Mouse (Mus musculus): ENCODE results near the gene Crybg2. TPM values are rescaled to one million over a fixed set of nuclear protein-coding genes. Genes with fewer than 3 reads are reported as not detected.
A peak's percentile ranks its signal among the peaks of the same experiment; 100 is the strongest.

The Crybg2 gene
- polyA plus RNA-seq, 1 experiment from 2014 or later = 1.9 TPM

DNA sequence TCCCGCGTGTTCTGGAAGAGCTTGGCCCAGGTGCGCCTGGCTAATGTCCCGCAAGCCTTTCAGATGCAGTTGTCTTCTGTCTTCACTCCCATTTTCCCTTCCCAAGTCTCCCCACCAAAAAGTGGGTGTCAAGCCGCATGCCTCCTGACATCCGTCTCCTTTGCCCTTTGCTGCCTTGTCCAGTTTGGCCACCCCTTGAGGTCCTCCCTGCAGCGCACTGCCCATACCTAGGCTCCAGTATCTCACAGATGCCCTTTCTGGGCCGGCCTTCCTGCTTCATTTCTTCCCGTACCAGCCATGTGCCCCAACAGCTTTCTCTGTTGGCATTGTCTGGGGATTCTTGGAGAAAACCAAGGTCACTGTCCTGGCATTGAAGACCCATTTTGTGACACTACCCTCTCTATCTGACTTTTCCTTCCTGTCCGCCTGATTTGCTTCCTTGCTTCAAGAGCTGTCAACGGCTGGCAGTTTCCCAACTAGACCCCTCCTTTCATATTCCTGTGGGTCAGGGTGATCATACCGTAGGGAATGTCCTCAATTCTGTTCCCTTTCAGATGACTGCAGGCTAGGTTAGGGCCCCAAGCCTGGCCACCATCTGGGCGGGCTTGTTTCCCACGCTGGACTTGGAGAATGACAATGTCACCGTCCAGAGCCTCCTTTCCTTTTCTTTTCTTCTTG lies 64.9 kb downstream of the Crybg2 start:
- H3K4me2 ChIP-seq (ENCODE audit: low read depth, low read length, severe bottlenecking) = no peak overlapping the region
- H3K4me1 ChIP-seq (replicated peaks; ENCODE audit: control insufficient read depth, insufficient read depth, low read length) = peaks cover 12% of the 10 kb centered on the region; the same call in 1 of the 2 replicates
- WGBS = 87% methylated on average over 15 of the region's 15 CpGs
- ATAC-seq (replicated peaks; ENCODE audit: low FRiP score) = no peak
- H3K4me3 ChIP-seq (ENCODE audit: low read depth, low read length) = no peak overlapping the region
- H3K36me3 ChIP-seq (ENCODE audit: control insufficient read depth, insufficient read depth, low read length) = no peaks in the 10 kb centered on the region
- no peak overlapping the region for H3K9ac ChIP-seq (ENCODE audit: low read length)
- H3K27ac ChIP-seq (ENCODE audit: low read depth, low read length) = no peak overlapping the region
- DNase-seq (ENCODE audit: low spot score) = peak; percentile 47
- H3K9me3 ChIP-seq (ENCODE audit: control insufficient read depth, low read length) = no peaks in the 10 kb centered on the region
- no peaks in the 10 kb centered on the region for H3K27me3 ChIP-seq (ENCODE audit: control insufficient read depth, insufficient read depth, low read length)

DNA sequence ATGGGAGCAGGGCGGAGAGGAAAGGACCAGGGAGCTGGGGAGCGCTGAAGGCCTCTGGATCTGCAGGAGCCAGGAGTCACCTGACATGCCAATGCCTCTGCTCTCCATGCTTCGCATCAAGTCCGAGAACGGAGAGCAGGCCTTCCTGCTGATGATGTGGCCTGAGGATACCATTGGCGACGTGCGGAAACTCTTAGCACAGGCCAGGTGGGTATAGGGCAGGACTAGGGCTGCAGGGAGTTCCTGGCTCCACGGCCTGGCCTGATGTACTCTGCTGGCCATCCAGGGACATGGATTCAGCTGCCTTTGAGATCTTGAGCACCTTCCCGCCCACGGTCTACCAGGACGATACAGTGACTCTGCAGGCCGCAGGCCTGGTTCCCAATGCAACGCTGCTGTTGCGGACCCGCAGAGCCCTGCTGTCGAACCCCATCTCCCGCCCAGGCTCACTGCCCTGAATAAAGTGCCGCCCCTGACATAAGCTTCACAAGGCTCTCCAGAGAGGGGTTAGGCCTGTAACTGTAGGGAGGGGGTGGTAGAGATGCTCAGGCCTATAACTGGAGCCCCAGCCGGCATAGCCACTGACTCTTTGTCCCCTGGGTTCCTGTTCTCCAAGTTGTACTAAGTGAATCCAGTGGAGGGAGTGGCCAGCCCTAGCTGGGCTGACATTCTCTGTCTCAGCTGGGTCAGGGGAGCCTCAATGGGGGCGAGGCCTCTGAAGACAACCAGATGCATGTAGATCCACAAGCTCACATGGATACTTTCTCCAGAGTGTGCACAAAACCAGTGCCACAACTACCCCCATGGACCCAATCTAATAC lies 65.9 kb downstream of the Crybg2 start:
- Histone ChIP-seq H3K4me3 (ENCODE audit: low read depth, low read length) (no peak overlapping the region), H3K27ac (ENCODE audit: low read depth, low read length) (no peak overlapping the region), H3K9me3 (ENCODE audit: control insufficient read depth, low read length) (no peaks in the 10 kb centered on the region), H3K9ac (ENCODE audit: low read length) (no peak overlapping the region), H3K27me3 (ENCODE audit: control insufficient read depth, insufficient read depth, low read length) (no peaks in the 10 kb centered on the region), H3K4me1 (replicated peaks; ENCODE audit: control insufficient read depth, insufficient read depth, low read length) (peaks cover 12% of the 10 kb centered on the region; the same call in 1 of the 2 replicates), H3K4me2 (ENCODE audit: low read depth, low read length, severe bottlenecking) (no peak overlapping the region), H3K36me3 (ENCODE audit: control insufficient read depth, insufficient read depth, low read length) (no peaks in the 10 kb centered on the region)
- WGBS = 89% methylated on average over 21 of the region's 21 CpGs
- ATAC-seq (replicated peaks; ENCODE audit: low FRiP score) (no peak), DNase-seq (ENCODE audit: low spot score) (peak; percentile 50)

DNA sequence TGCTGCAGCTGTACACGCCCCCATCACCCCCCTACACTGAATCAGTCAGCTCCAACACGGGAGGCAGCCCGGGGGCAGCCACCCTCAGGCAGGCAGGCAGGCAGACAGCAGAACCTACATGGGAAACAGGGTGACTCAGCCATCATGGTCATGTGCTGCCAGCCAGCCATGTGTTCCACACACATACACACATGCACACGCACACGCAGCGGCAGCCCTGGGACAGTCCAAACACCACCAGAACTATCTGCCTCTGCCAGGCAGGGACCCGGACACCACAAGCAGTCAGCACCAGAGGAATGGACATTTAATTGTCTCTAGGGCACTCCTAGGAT lies 66.5 kb downstream of the Crybg2 start:
- Histone ChIP-seq H3K36me3 (ENCODE audit: control insufficient read depth, insufficient read depth, low read length) (no peaks in the 10 kb centered on the region), H3K9ac (ENCODE audit: low read length) (no peak overlapping the region), H3K4me2 (ENCODE audit: low read depth, low read length, severe bottlenecking) (no peak overlapping the region), H3K4me1 (replicated peaks; ENCODE audit: control insufficient read depth, insufficient read depth, low read length) (peaks cover 12% of the 10 kb centered on the region; the same call in 1 of the 2 replicates), H3K27me3 (ENCODE audit: control insufficient read depth, insufficient read depth, low read length) (no peaks in the 10 kb centered on the region), H3K27ac (ENCODE audit: low read depth, low read length) (no peak overlapping the region), H3K9me3 (ENCODE audit: control insufficient read depth, low read length) (no peaks in the 10 kb centered on the region), H3K4me3 (ENCODE audit: low read depth, low read length) (no peak overlapping the region)
- 89% methylated on average over 7 of the region's 7 CpGs for WGBS
- ATAC-seq (replicated peaks; ENCODE audit: low FRiP score) (no peak), DNase-seq (ENCODE audit: low spot score) (peak; percentile 47)

DNA sequence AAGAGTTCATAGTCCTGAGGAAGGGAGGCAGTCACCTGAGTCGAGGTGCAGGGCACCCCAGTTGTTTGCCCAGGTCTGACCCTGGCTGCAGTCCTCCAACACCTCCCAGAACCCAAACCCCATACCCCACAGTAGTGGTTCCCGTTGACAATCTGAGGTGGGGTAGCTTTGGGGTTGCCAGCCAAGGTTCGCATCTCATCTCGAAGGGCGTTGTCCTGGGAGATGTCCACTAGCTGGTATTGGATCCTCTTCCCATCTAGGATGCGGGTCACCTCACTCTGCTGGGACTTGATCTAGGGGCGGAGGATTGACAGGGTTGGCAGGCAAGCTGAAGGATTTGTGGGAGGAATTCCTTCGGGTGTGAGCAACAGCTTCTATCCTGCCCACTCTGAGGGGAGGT lies 67.2 kb downstream of the Crybg2 start:
- WGBS = 60% methylated on average over 8 of the region's 8 CpGs

DNA sequence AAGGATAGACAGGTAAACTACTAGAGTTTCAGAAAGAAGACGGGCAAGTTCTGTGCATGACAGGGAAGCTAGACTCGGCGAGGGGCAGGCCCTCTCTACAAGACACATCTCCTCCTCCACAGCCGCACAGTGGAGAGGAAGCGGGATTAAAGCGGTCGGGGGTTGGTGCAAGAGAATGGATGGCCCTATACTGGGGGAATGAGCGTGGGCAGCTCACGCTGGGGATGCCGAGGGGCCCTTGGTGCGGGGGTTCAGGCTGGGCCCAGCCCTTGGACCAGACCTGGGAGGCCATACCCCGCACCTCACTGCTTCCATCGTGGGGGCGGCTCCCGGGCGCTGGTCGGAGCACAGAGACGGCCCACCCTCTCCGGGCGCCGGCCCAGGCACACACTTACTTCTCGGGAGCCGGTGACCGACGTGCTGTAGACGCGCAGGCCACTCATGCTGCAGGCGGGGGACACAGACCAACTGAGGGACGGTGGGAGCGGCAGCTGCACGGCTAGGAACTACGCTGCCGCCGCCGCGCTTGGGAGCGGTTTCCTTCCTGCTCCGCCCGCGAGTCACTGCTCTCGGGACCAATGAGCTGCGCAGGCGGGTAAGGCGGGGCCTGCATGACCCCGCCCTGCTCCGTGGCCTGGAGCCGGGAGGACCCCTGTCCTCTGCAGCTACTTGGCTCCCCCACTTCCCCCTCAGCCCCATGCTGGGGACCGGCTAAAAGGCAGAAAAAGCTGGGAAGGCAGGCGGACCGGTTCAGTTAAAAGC lies 67.8 kb downstream of the Crybg2 start, which contains the start of gene Sh3bgrl3:
Sh3bgrl3 (minus strand) TSS at position 569 of the 762 bp plus-strand sequence.
- Histone ChIP-seq H3K27me3 (ENCODE audit: control insufficient read depth, insufficient read depth, low read length) (no peaks in the 10 kb centered on the region), H3K36me3 (ENCODE audit: control insufficient read depth, insufficient read depth, low read length) (no peaks in the 10 kb centered on the region), H3K4me2 (ENCODE audit: low read depth, low read length, severe bottlenecking) (peak within 1 kb of the TSS; percentile 80), H3K27ac (ENCODE audit: low read depth, low read length) (peak within 1 kb of the TSS; percentile 57), H3K9me3 (ENCODE audit: control insufficient read depth, low read length) (no peaks in the 10 kb centered on the region), H3K4me3 (ENCODE audit: low read depth, low read length) (peak within 1 kb of the TSS; percentile 74), H3K4me1 (replicated peaks; ENCODE audit: control insufficient read depth, insufficient read depth, low read length) (peaks cover 12% of the 10 kb centered on the region; the same call in 1 of the 2 replicates), H3K9ac (ENCODE audit: low read length) (peak within 1 kb of the TSS; percentile 89)
- ATAC-seq (replicated peaks; ENCODE audit: low FRiP score) = peak; percentile 94
- DNase-seq (ENCODE audit: low spot score) = peak; percentile 93
- WGBS = under 1% methylated on average over 50 of the region's 50 CpGs

More for the DNA sequence above, 67.2 kb downstream of the Crybg2 start:
- Histone ChIP-seq H3K9me3 (ENCODE audit: control insufficient read depth, low read length) (no peaks in the 10 kb centered on the region), H3K9ac (ENCODE audit: low read length) (peak overlapping the region; percentile 89), H3K4me1 (replicated peaks; ENCODE audit: control insufficient read depth, insufficient read depth, low read length) (peaks cover 12% of the 10 kb centered on the region; the same call in 1 of the 2 replicates), H3K27me3 (ENCODE audit: control insufficient read depth, insufficient read depth, low read length) (no peaks in the 10 kb centered on the region), H3K27ac (ENCODE audit: low read depth, low read length) (no peak overlapping the region), H3K36me3 (ENCODE audit: control insufficient read depth, insufficient read depth, low read length) (no peaks in the 10 kb centered on the region), H3K4me2 (ENCODE audit: low read depth, low read length, severe bottlenecking) (peak overlapping the region; percentile 80), H3K4me3 (ENCODE audit: low read depth, low read length) (peak overlapping the region; percentile 74)
- DNase-seq (ENCODE audit: low spot score) = peak; percentile 50
- no peak for ATAC-seq (replicated peaks; ENCODE audit: low FRiP score)

DNA sequence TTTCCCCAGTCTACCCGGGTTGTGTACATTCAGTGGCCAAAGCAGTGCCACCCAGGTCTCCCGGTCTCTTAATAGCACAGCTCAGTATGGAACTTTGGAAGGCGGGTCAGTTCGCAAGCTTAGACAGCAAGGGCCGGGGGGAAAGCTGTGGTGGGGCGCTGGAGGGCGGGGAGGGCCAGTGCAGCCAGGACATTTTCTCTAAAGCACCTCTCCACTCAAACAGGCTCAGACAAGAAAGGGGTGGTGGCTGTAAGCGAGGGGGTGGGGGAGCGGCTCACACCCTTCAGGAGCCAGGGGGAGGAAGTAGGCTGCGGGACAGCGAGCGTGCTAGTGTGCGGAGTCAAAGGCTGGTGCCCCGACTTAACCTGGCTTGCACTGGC lies 68.4 kb downstream of the Crybg2 start:
- Histone ChIP-seq H3K27ac (ENCODE audit: low read depth, low read length) (peak overlapping the region; percentile 57), H3K9ac (ENCODE audit: low read length) (peak overlapping the region; percentile 89), H3K4me3 (ENCODE audit: low read depth, low read length) (peak overlapping the region; percentile 74), H3K4me1 (replicated peaks; ENCODE audit: control insufficient read depth, insufficient read depth, low read length) (peaks cover 12% of the 10 kb centered on the region; the same call in 1 of the 2 replicates), H3K4me2 (ENCODE audit: low read depth, low read length, severe bottlenecking) (peak overlapping the region; percentile 80), H3K27me3 (ENCODE audit: control insufficient read depth, insufficient read depth, low read length) (no peaks in the 10 kb centered on the region), H3K9me3 (ENCODE audit: control insufficient read depth, low read length) (no peaks in the 10 kb centered on the region), H3K36me3 (ENCODE audit: control insufficient read depth, insufficient read depth, low read length) (no peaks in the 10 kb centered on the region)
- WGBS = 5% methylated on average over 14 of the region's 14 CpGs
- ATAC-seq (replicated peaks; ENCODE audit: low FRiP score) (peak; percentile 39), DNase-seq (ENCODE audit: low spot score) (no peak)

DNA sequence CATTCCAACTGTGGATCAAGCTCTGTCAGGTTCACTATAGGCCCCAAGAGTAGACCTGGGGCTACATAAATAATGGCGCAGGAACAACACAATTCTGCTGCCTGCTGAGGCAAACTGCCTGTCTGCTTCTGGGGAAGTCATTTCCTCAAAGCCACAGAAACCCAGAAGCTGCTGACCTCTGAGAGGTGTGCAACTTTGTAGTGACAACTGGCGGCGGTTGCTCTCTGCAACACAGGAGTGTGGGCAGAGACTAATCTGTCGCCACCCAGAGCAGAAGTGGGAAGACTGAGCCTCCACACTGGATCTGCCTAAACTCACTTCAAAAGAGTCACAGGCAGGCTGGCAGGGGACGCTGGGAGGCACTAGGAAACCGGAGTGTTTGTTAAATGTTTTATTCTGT lies 68.9 kb downstream of the Crybg2 start:
- no peaks in the 10 kb centered on the region for H3K27me3 ChIP-seq (ENCODE audit: control insufficient read depth, insufficient read depth, low read length)
- no peaks in the 10 kb centered on the region for H3K9me3 ChIP-seq (ENCODE audit: control insufficient read depth, low read length)
- peaks cover 12% of the 10 kb centered on the region; the same call in 1 of the 2 replicates for H3K4me1 ChIP-seq (replicated peaks; ENCODE audit: control insufficient read depth, insufficient read depth, low read length)
- no peaks in the 10 kb centered on the region for H3K36me3 ChIP-seq (ENCODE audit: control insufficient read depth, insufficient read depth, low read length)
- no peak for ATAC-seq (replicated peaks; ENCODE audit: low FRiP score)
- no peak overlapping the region; the same call in 1 of the 2 replicates for H3K9ac ChIP-seq (ENCODE audit: low read length)
- peak overlapping the region; percentile 80; the same call in 1 of the 2 replicates for H3K4me2 ChIP-seq (ENCODE audit: low read depth, low read length, severe bottlenecking)
- no peak overlapping the region for H3K4me3 ChIP-seq (ENCODE audit: low read depth, low read length)
- DNase-seq (ENCODE audit: low spot score) = no peak
- no peak overlapping the region for H3K27ac ChIP-seq (ENCODE audit: low read depth, low read length)
- 59% methylated on average over 6 of the region's 6 CpGs for WGBS

DNA sequence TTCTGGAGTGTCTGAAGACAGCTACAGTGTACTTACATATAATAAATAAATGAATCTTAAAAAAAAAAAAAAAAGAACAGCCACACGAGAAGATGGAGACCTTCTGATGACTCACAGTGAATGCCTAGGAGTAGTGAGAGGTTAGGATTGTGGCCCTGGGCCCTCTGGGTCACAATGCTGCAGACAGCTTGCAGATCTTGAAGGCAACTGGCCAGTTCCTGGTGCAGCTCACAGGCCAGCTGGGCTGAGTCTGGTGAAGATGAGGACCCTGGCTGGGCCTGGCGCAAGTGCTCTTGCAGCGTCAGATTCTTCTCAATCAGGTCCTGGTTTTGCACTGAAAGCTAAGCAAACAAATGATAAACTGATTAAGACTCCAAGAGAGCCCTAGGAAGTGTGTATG lies 71.5 kb downstream of the Crybg2 start:
- H3K9ac ChIP-seq (ENCODE audit: low read length) = no peak overlapping the region

More for the DNA sequence above, 71.5 kb downstream of the Crybg2 start:
- Histone ChIP-seq H3K27ac (ENCODE audit: low read depth, low read length) (no peak overlapping the region), H3K4me1 (replicated peaks; ENCODE audit: control insufficient read depth, insufficient read depth, low read length) (peaks cover 12% of the 10 kb centered on the region; the same call in 1 of the 2 replicates), H3K27me3 (ENCODE audit: control insufficient read depth, insufficient read depth, low read length) (no peaks in the 10 kb centered on the region), H3K4me2 (ENCODE audit: low read depth, low read length, severe bottlenecking) (no peak overlapping the region), H3K9me3 (ENCODE audit: control insufficient read depth, low read length) (no peaks in the 10 kb centered on the region), H3K36me3 (ENCODE audit: control insufficient read depth, insufficient read depth, low read length) (no peaks in the 10 kb centered on the region), H3K4me3 (ENCODE audit: low read depth, low read length) (no peak overlapping the region)
- DNase-seq (ENCODE audit: low spot score) (no peak), ATAC-seq (replicated peaks; ENCODE audit: low FRiP score) (no peak)
- 92% methylated on average over 3 of the region's 3 CpGs for WGBS
